Mouse (Mus musculus): ENCODE results near the gene Cd274. TPM values are rescaled to one million over a fixed set of nuclear protein-coding genes. Genes with fewer than 3 reads are reported as not detected.

Gene Cd274
- total RNA-seq, 1 experiment, result 0.62 TPM

DNA sequence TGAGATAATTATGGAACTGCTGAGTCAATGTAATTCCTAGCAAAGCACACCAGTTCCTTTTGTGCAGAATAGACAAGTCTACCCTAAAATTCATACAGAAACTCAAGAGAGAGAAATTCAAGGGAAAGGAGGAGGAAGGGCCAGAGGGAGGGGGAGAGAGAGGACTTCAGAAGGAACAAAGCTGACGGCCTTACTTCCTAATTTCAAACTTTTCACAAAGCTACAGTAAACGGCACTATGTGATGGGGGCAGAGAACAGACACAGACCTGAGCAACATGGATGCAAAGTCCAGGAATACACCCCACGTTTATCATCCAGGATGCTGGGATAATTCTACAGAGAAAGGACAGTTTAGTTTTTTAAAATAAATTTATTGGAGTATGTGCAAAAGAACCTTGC lies 52.3 kb downstream of the Cd274 start:
- in situ Hi-C loops (cut with MboI; ENCODE audit: low sequenced_read_pairs in 2 of 2, unreplicated experiment in 2 of 2), result no loop called here
- Histone ChIP-seq H3K4me3 (ENCODE audit: insufficient read depth in 1 of 2, low read depth in 1 of 2, low read length in 2 of 2, poor library complexity in 1 of 2, severe bottlenecking in 1 of 2) (no peak overlapping the region), H3K36me3 (ENCODE audit: control insufficient read depth, insufficient read depth, low read length, poor library complexity, severe bottlenecking) (no peaks in the 10 kb centered on the region), H3K4me1 (ENCODE audit: control insufficient read depth in 2 of 2, insufficient read depth in 2 of 2, low read length in 2 of 2, poor library complexity in 1 of 2) (no peaks in the 10 kb centered on the region), H3K9ac (ENCODE audit: insufficient read depth, low read depth, low read length, poor library complexity, severe bottlenecking) (no peak overlapping the region), H3K9me3 (ENCODE audit: control insufficient read depth, insufficient read depth, low read depth, low read length) (no peaks in the 10 kb centered on the region), H3K27ac (ENCODE audit: insufficient read depth, low read depth, low read length, poor library complexity, severe bottlenecking) (no peak overlapping the region)
- DNase-seq (ENCODE audit: low read depth, low spot score), result no peak
- no peak for TF ChIP-seq ZNF384 (IDR thresholded peaks at IDR 0.05; ENCODE audit: low read depth, low read length)
- no peak for TF ChIP-seq CHD2 (IDR thresholded peaks at IDR 0.05; ENCODE audit: low read depth, low read length)
- TF ChIP-seq ZC3H11A (IDR thresholded peaks at IDR 0.05; ENCODE audit: borderline replicate concordance, low read depth, low read length), result no peak
- no peak for TF ChIP-seq HCFC1 (IDR thresholded peaks at IDR 0.05; ENCODE audit: borderline replicate concordance, insufficient read depth, low read length)
- no peak for TF ChIP-seq MAFK (IDR thresholded peaks at IDR 0.05; ENCODE audit: insufficient read depth, low read depth, low read length)

DNA sequence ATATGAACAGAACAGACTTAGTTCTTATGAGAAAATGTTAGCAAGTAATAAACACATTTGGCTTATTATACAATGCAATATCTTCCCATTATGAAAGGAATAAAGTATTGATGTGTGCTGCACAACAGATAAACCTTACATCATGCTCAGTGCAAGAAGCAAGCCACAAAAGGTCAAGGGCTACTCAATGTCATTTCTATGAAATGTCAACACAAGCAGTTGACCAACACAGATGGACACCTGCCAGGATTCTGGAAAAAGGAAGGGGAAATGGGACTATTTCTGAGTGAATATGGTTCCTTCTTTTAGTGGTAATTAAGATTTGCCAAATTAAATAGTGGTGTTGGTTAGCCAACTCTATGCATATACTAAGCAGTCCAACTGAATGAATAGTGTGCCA lies 52.7 kb downstream of the Cd274 start:
- H3K27ac ChIP-seq (ENCODE audit: insufficient read depth, low read depth, low read length, poor library complexity, severe bottlenecking), result no peak overlapping the region
- H3K9me3 ChIP-seq (ENCODE audit: control insufficient read depth, insufficient read depth, low read depth, low read length), result no peaks in the 10 kb centered on the region
- no peak overlapping the region for H3K9ac ChIP-seq (ENCODE audit: insufficient read depth, low read depth, low read length, poor library complexity, severe bottlenecking)
- no peaks in the 10 kb centered on the region for H3K4me1 ChIP-seq (ENCODE audit: control insufficient read depth in 2 of 2, insufficient read depth in 2 of 2, low read length in 2 of 2, poor library complexity in 1 of 2)
- H3K4me3 ChIP-seq (ENCODE audit: insufficient read depth in 1 of 2, low read depth in 1 of 2, low read length in 2 of 2, poor library complexity in 1 of 2, severe bottlenecking in 1 of 2), result no peak overlapping the region
- DNase-seq (ENCODE audit: low read depth, low spot score), result no peak
- TF ChIP-seq HCFC1 (IDR thresholded peaks at IDR 0.05; ENCODE audit: borderline replicate concordance, insufficient read depth, low read length), result no peak
- no peak for TF ChIP-seq CHD2 (IDR thresholded peaks at IDR 0.05; ENCODE audit: low read depth, low read length)
- TF ChIP-seq MAFK (IDR thresholded peaks at IDR 0.05; ENCODE audit: insufficient read depth, low read depth, low read length), result no peak
- no peak for TF ChIP-seq ZNF384 (IDR thresholded peaks at IDR 0.05; ENCODE audit: low read depth, low read length)
- no peak for TF ChIP-seq ZC3H11A (IDR thresholded peaks at IDR 0.05; ENCODE audit: borderline replicate concordance, low read depth, low read length)
- no peaks in the 10 kb centered on the region for H3K36me3 ChIP-seq (ENCODE audit: control insufficient read depth, insufficient read depth, low read length, poor library complexity, severe bottlenecking)
- in situ Hi-C loops (cut with MboI; ENCODE audit: low sequenced_read_pairs in 2 of 2, unreplicated experiment in 2 of 2), result no loop called here

DNA sequence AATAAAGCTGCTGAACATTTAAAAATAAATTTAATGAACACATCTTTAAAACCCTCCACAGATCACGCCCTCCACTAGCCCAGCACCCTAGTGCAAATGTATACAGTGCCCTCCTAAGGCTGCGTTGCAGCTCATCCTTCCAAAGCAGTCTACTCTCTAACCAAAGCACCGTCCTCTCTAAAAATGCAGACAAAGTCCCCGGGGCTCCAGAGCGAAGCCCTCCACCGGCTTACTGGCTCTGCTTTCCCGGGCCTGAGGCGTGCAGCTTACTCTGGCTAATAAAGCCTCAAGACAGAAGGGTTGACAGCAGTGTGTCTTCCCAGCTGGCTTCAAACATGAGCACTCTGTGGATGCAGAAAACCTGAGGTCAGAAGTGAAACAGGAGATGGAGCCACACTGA lies 53.1 kb downstream of the Cd274 start:
- in situ Hi-C loops (cut with MboI; ENCODE audit: low sequenced_read_pairs in 2 of 2, unreplicated experiment in 2 of 2), result no loop called here
- no peak overlapping the region for H3K27ac ChIP-seq (ENCODE audit: insufficient read depth, low read depth, low read length, poor library complexity, severe bottlenecking)
- H3K4me3 ChIP-seq (ENCODE audit: insufficient read depth in 1 of 2, low read depth in 1 of 2, low read length in 2 of 2, poor library complexity in 1 of 2, severe bottlenecking in 1 of 2), result no peak overlapping the region
- no peaks in the 10 kb centered on the region for H3K36me3 ChIP-seq (ENCODE audit: control insufficient read depth, insufficient read depth, low read length, poor library complexity, severe bottlenecking)
- no peaks in the 10 kb centered on the region for H3K9me3 ChIP-seq (ENCODE audit: control insufficient read depth, insufficient read depth, low read depth, low read length)
- no peaks in the 10 kb centered on the region for H3K4me1 ChIP-seq (ENCODE audit: control insufficient read depth in 2 of 2, insufficient read depth in 2 of 2, low read length in 2 of 2, poor library complexity in 1 of 2)
- no peak overlapping the region for H3K9ac ChIP-seq (ENCODE audit: insufficient read depth, low read depth, low read length, poor library complexity, severe bottlenecking)
- no peak for TF ChIP-seq ZNF384 (IDR thresholded peaks at IDR 0.05; ENCODE audit: low read depth, low read length)
- TF ChIP-seq CHD2 (IDR thresholded peaks at IDR 0.05; ENCODE audit: low read depth, low read length), result no peak
- TF ChIP-seq ZC3H11A (IDR thresholded peaks at IDR 0.05; ENCODE audit: borderline replicate concordance, low read depth, low read length), result no peak
- TF ChIP-seq MAFK (IDR thresholded peaks at IDR 0.05; ENCODE audit: insufficient read depth, low read depth, low read length), result no peak
- TF ChIP-seq HCFC1 (IDR thresholded peaks at IDR 0.05; ENCODE audit: borderline replicate concordance, insufficient read depth, low read length), result no peak
- no peak for DNase-seq (ENCODE audit: low read depth, low spot score)

DNA sequence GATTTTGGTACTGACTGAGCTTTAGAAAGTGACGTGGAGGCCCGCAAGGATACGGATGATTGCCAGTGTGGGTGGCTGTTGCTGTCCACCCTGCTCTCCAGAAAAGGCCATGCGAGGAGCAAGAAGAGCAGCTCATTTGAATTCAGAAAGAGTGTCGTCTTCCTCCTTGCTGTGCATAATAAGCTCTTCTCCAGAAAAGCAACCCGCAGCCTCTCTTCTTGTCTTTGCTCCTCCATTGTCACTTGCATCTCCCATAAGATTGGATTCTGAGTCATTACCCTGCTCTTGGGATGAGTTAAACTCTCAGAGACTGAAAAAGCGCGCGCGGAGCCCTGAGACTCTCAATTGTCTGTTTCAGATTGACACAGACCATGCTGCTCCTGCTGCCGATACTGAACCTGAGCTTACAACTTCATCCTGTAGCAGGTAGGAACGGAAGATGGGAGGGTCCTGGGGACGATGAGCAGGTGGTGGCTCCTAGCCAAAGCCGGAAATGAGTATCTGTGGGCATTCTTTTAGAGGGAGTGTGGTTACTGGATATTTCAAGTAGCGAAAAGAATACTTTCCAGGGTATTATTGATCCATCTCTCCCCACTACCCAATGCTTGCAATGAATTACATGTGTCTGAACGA lies 54.9 kb downstream of the Cd274 start:
- H3K9ac ChIP-seq (ENCODE audit: insufficient read depth, low read depth, low read length, poor library complexity, severe bottlenecking), result no peak overlapping the region
- in situ Hi-C loops (cut with MboI; ENCODE audit: low sequenced_read_pairs in 2 of 2, unreplicated experiment in 2 of 2), result no loop called here
- no peaks in the 10 kb centered on the region for H3K9me3 ChIP-seq (ENCODE audit: control insufficient read depth, insufficient read depth, low read depth, low read length)
- H3K27ac ChIP-seq (ENCODE audit: insufficient read depth, low read depth, low read length, poor library complexity, severe bottlenecking), result no peak overlapping the region
- TF ChIP-seq CHD2 (IDR thresholded peaks at IDR 0.05; ENCODE audit: low read depth, low read length), result no peak
- TF ChIP-seq ZNF384 (IDR thresholded peaks at IDR 0.05; ENCODE audit: low read depth, low read length), result no peak
- no peak for TF ChIP-seq ZC3H11A (IDR thresholded peaks at IDR 0.05; ENCODE audit: borderline replicate concordance, low read depth, low read length)
- no peak for DNase-seq (ENCODE audit: low read depth, low spot score)
- no peaks in the 10 kb centered on the region for H3K4me1 ChIP-seq (ENCODE audit: control insufficient read depth in 2 of 2, insufficient read depth in 2 of 2, low read length in 2 of 2, poor library complexity in 1 of 2)
- H3K36me3 ChIP-seq (ENCODE audit: control insufficient read depth, insufficient read depth, low read length, poor library complexity, severe bottlenecking), result no peaks in the 10 kb centered on the region
- no peak overlapping the region for H3K4me3 ChIP-seq (ENCODE audit: insufficient read depth in 1 of 2, low read depth in 1 of 2, low read length in 2 of 2, poor library complexity in 1 of 2, severe bottlenecking in 1 of 2)

DNA sequence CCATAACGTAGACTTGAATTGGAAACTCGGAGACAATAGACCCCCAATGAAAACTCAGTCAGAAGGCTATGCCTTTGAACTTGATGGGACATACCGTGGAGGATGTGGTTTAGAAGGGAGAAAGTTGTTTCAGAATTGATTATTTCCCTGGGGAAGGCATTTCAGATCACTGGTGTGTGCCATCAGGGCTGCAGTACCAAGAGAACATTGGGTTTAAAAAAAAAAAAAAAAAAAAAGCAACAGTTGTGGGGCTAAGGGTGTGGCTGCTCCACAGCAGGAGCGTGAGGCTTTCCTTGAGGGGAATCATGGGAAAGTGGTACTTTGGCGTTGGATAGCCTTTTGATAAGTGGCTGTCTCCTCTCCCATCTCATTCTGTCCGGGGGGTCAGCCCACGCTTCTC lies 55.5 kb downstream of the Cd274 start:
- in situ Hi-C loops (cut with MboI; ENCODE audit: low sequenced_read_pairs in 2 of 2, unreplicated experiment in 2 of 2), result no loop called here
- TF ChIP-seq ZC3H11A (IDR thresholded peaks at IDR 0.05; ENCODE audit: borderline replicate concordance, low read depth, low read length) (no peak), ZNF384 (IDR thresholded peaks at IDR 0.05; ENCODE audit: low read depth, low read length) (peak; percentile 58; the same call in 1 of the 2 replicates)
- DNase-seq (ENCODE audit: low read depth, low spot score), result peak; percentile 1
- H3K4me3 ChIP-seq (ENCODE audit: insufficient read depth in 1 of 2, low read depth in 1 of 2, low read length in 2 of 2, poor library complexity in 1 of 2, severe bottlenecking in 1 of 2), result no peak overlapping the region
- no peaks in the 10 kb centered on the region for H3K4me1 ChIP-seq (ENCODE audit: control insufficient read depth in 2 of 2, insufficient read depth in 2 of 2, low read length in 2 of 2, poor library complexity in 1 of 2)
- no peak overlapping the region for H3K27ac ChIP-seq (ENCODE audit: insufficient read depth, low read depth, low read length, poor library complexity, severe bottlenecking)
- H3K36me3 ChIP-seq (ENCODE audit: control insufficient read depth, insufficient read depth, low read length, poor library complexity, severe bottlenecking), result no peaks in the 10 kb centered on the region
- H3K9ac ChIP-seq (ENCODE audit: insufficient read depth, low read depth, low read length, poor library complexity, severe bottlenecking), result no peak overlapping the region
- no peaks in the 10 kb centered on the region for H3K9me3 ChIP-seq (ENCODE audit: control insufficient read depth, insufficient read depth, low read depth, low read length)
